Comparison of ENCODE assay signal across 19 mouse cellular contexts in the genomic region with DNA sequence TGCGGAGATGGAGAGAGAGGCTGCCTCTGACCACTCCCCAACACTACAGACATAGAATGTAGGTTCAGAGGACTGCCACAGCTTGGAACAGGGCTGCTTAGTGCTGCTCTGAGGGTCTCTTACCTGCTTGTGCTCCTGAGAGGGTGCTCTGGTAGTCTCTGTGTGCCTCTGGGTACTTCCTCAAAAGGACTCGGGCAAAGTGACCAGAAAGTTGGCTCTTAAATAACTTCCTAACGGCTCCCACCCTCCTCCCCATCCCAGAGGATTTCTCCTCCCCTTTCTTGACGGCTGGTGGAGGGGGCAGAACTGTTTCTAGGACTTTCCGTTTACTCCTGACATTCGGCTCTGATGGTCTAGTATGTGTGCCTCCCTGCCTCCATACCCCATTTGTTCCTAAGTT. TPM values are rescaled to one million over a fixed set of nuclear protein-coding genes. Genes with fewer than 3 reads are reported as not detected.
DNase-seq lines count a peak whose midpoint lies in the region; ATAC-seq and TF ChIP-seq lines count a peak whose summit lies in the region.
"Had no signal": no experiment of that assay in that cellular context is flagged by ENCODE, and none has a peak within 500 bp of the region (broad histone marks: within the 10 kb centered on the region; RNA-seq: fewer than 3 reads in every experiment).

No protein-coding gene starts in this region.

- no peaks in the 10 kb centered on the region for H3K27me3 ChIP-seq in heart, adult 2 months (ENCODE audit: control insufficient read depth, insufficient read depth, low read length)
- no peaks in the 10 kb centered on the region for H3K27me3 ChIP-seq in heart, embryonic 12.5 days (replicated peaks)
- H3K27me3 ChIP-seq in thymus, adult 2 months (ENCODE audit: control insufficient read depth, insufficient read depth, low read length) = no peaks in the 10 kb centered on the region
- H3K27me3 ChIP-seq: heart, embryonic 13.5 days; intestine, embryonic 15.5 days; kidney, embryonic 15.5 days; midbrain, embryonic 12.5 days; neural tube, embryonic 13.5 days; Patski had no signal

- H3K4me1 ChIP-seq in heart, adult 2 months (ENCODE audit: control insufficient read depth, insufficient read depth, low read length) = no peaks in the 10 kb centered on the region
- no peaks in the 10 kb centered on the region for H3K4me1 ChIP-seq in heart, embryonic 12.5 days (replicated peaks)
- peaks cover 27% of the 10 kb centered on the region for H3K4me1 ChIP-seq in thymus, adult 2 months (replicated peaks; ENCODE audit: control insufficient read depth, insufficient read depth, low read length)
- H3K4me1 ChIP-seq: intestine, embryonic 15.5 days; kidney, embryonic 15.5 days; midbrain, embryonic 12.5 days; neural tube, embryonic 13.5 days had no signal

- H3K36me3 ChIP-seq in heart, adult 2 months (ENCODE audit: control insufficient read depth, insufficient read depth, low read length) = no peaks in the 10 kb centered on the region
- no peaks in the 10 kb centered on the region for H3K36me3 ChIP-seq in heart, embryonic 12.5 days
- 0 out of 2 replicates have a peak, but pooled peaks cover 3% of the 10 kb centered on the region for H3K36me3 ChIP-seq in thymus, adult 2 months (ENCODE audit: control insufficient read depth, insufficient read depth, low read length)
- H3K36me3 ChIP-seq in macrophage (ENCODE audit: inconsistent target) = no peaks in the 10 kb centered on the region
- H3K36me3 ChIP-seq: heart, embryonic 13.5 days; intestine, embryonic 15.5 days; kidney, embryonic 15.5 days; midbrain, embryonic 12.5 days; neural tube, embryonic 13.5 days had no signal

- H3K9ac ChIP-seq in heart, adult 2 months (ENCODE audit: low read depth, low read length) = no peak overlapping the region
- H3K9ac ChIP-seq in heart, embryonic 12.5 days = no peak overlapping the region
- H3K9ac ChIP-seq: heart, embryonic 13.5 days; hindbrain, embryonic 14.5 days; intestine, embryonic 15.5 days; kidney, embryonic 15.5 days; midbrain, embryonic 12.5 days; neural tube, embryonic 13.5 days had no signal

- H3K79me2 ChIP-seq in heart, adult 2 months (replicated peaks; ENCODE audit: control insufficient read depth, insufficient read depth, low read length) = no peaks in the 10 kb centered on the region
- peaks cover 51% of the 10 kb centered on the region; the same call in 1 of the 2 replicates for H3K79me2 ChIP-seq in macrophage (ENCODE audit: inconsistent target)

- WGBS in heart, adult 2 months = 48% methylated on average over 6 of the region's 6 CpGs
- 62% methylated on average over 6 of the region's 6 CpGs for WGBS in heart, embryonic 12.5 days
- WGBS in thymus, adult 2 months = 73% methylated on average over 6 of the region's 6 CpGs
- 26% methylated on average over 6 of the region's 6 CpGs for WGBS in macrophage (ENCODE audit: missing documents)

- H3K4me3 ChIP-seq in heart, adult 2 months = no peak overlapping the region
- H3K4me3 ChIP-seq in heart, embryonic 12.5 days = no peak overlapping the region
- H3K4me3 ChIP-seq in thymus, adult 2 months (ENCODE audit: control insufficient read depth, insufficient read depth, low read length) = peak overlapping the region; percentile 36
- H3K4me3 ChIP-seq in macrophage (ENCODE audit: inconsistent target) = peak overlapping the region; percentile 20
- H3K4me3 ChIP-seq: heart, embryonic 13.5 days; intestine, embryonic 15.5 days; kidney, embryonic 15.5 days; midbrain, embryonic 12.5 days; neural tube, embryonic 13.5 days had no signal

- H3K4me2 ChIP-seq in heart, embryonic 12.5 days = no peak overlapping the region
- H3K4me2 ChIP-seq: heart, embryonic 13.5 days; hindbrain, embryonic 14.5 days; intestine, embryonic 15.5 days; kidney, embryonic 15.5 days; midbrain, embryonic 12.5 days; neural tube, embryonic 13.5 days had no signal

- TF ChIP-seq CTCF in heart, adult 2 months (IDR thresholded peaks at IDR 0.05) = no peak
- no peak for TF ChIP-seq CTCF in thymus, adult 2 months (IDR thresholded peaks at IDR 0.05; ENCODE audit: borderline replicate concordance, control insufficient read depth, extremely low read depth, insufficient read depth, low read length, poor library complexity)

- H3K9me3 ChIP-seq in heart, embryonic 12.5 days (replicated peaks) = 0 out of 2 replicates have a peak, but pooled peaks cover 2% of the 10 kb centered on the region
- H3K9me3 ChIP-seq: intestine, embryonic 15.5 days; kidney, embryonic 15.5 days; neural tube, embryonic 13.5 days had no signal

- intact Hi-C loops in heart, adult 2 months (cut with DNase I) = no loop called here

- peak; percentile 42; the same call in 1 of the 2 replicates for TF ChIP-seq POLR2A in heart, adult 2 months (IDR thresholded peaks at IDR 0.05; ENCODE audit: insufficient read depth, low read depth, low read length)
- no peak for TF ChIP-seq POLR2A in thymus, adult 2 months (IDR thresholded peaks at IDR 0.05; ENCODE audit: control insufficient read depth, extremely low read depth, insufficient read depth, low read length, poor library complexity)

- no peak overlapping the region for H3K27ac ChIP-seq in heart, adult 2 months
- no peak overlapping the region for H3K27ac ChIP-seq in heart, embryonic 12.5 days (ENCODE audit: poor library complexity, severe bottlenecking)
- peak overlapping the region; percentile 85; the same call in 1 of the 2 replicates for H3K27ac ChIP-seq in thymus, adult 2 months (ENCODE audit: control insufficient read depth, insufficient read depth, low read length)
- H3K27ac ChIP-seq in macrophage = peak overlapping the region; percentile 38
- H3K27ac ChIP-seq: heart, embryonic 13.5 days; hindbrain, embryonic 14.5 days; intestine, embryonic 15.5 days; kidney, embryonic 15.5 days; midbrain, embryonic 12.5 days; neural tube, embryonic 13.5 days had no signal

- ATAC-seq in heart, embryonic 12.5 days (ENCODE audit: insufficient number of reproducible peaks, low FRiP score) = no peak
- ATAC-seq: activated CD4-positive, CD25-positive, alpha-beta regulatory T cell, adult 4 months; intestine, embryonic 15.5 days; Patski had no signal

- no peak for TF ChIP-seq EP300 in heart, adult 2 months (IDR thresholded peaks at IDR 0.05; ENCODE audit: insufficient read depth, low read depth, low read length)

- DNase-seq in heart, adult 2 months = peak in 1 of 2 experiments; percentile 31
- no peak for DNase-seq in thymus, adult 2 months
- no peak for DNase-seq in thymus, postnatal 0 days (ENCODE audit: low spot score)
- no peak for DNase-seq in adrenal gland, postnatal 10 days
- DNase-seq in adrenal gland, postnatal 4 days (ENCODE audit: low spot score in 2 of 2) = no peak
- DNase-seq: adrenal gland, postnatal 36 days; cerebellum, adult 9-11 months; lung, postnatal 14 days; right cerebral cortex, postnatal 14 days had no signal

RNA-seq across cellular contexts. Expression of a gene that starts 1.0 kb away (rescaled TPM):
- 10 to 100 TPM; 32.7 to 36.0 TPM for total RNA-seq in heart, adult 2 months (2021)
- 8.2 and 15.3 TPM in 2 replicates for polyA plus RNA-seq in heart, adult 2 months (2012; rRNA removed)
- polyA plus RNA-seq in heart, embryonic 12.5 days (2016; fragmentation: Nextera tagmentation; extraction: Ambion mirVana) = 4.8 and 4.9 TPM in 2 replicates
- 19.5 and 22.9 TPM in 2 replicates for polyA plus RNA-seq in thymus, adult 2 months (2012; rRNA removed)
- 25.3 and 32.3 TPM in 2 replicates for polyA plus RNA-seq in thymus, postnatal 0 days (2015; fragmentation: Nextera tagmentation; extraction: Ambion mirVana)
- 10 to 100 TPM in 13 of 26 experiments, 1 to 10 TPM in 9, under 1 TPM in 4; 0.55 to 45.1 (median 6.8) TPM for total RNA-seq in macrophage (2018; cell fraction: chromatin; rRNA removed)
- 10 to 100 TPM in 13 of 26 experiments, 1 to 10 TPM in 13; 1.4 to 73.2 (median 22.5) TPM for total RNA-seq in macrophage (2018; cell fraction: cytosol; rRNA removed)
- 100 to 1,000 TPM in 7 of 26 experiments, 10 to 100 TPM in 7, 1 to 10 TPM in 12; 1.4 to 126 (median 19.2) TPM for total RNA-seq in macrophage (2018; cell fraction: nucleus; rRNA removed)
- polyA plus RNA-seq in macrophage (2018) = 12.9 to 59.5 TPM (median 34.4 TPM) in 3 replicates
- 10 to 100 TPM; 10.7 to 14.5 TPM for total RNA-seq in adrenal gland, postnatal 10 days (2021)
- total RNA-seq in adrenal gland, postnatal 4 days (2021) = 10 to 100 TPM; 12.0 to 12.5 TPM
- polyA plus RNA-seq: Patski had no signal

Comparison
In these comparisons a context has a peak if more than half of its experiments do, and no peak if none do; other contexts are left out.
1. H3K27ac ChIP-seq: peak in thymus, adult 2 months (single experiment) and macrophage (single experiment); none in heart, adult 2 months (single experiment) and heart, embryonic 12.5 days (single experiment).
2. H3K4me3 ChIP-seq: peak in thymus, adult 2 months (single experiment) and macrophage (single experiment); none in heart, adult 2 months (single experiment) and heart, embryonic 12.5 days (single experiment).